ENCODE assay signal across 17 mouse cellular contexts in genomic region chr12:72150786-72151185, GRCm38 (mm10). TPM values are rescaled to one million over a fixed set of nuclear protein-coding genes. Genes with fewer than 3 reads are reported as not detected.
DNase-seq lines count a peak whose midpoint lies in the region; TF ChIP-seq lines count a peak whose summit lies in the region.
"Had no signal": no experiment of that assay in that cellular context is flagged by ENCODE, and none has a peak within 500 bp of the region (broad histone marks: within the 10 kb centered on the region; RNA-seq: fewer than 3 reads in every experiment).

No protein-coding gene starts in this region.

- no peak for TF ChIP-seq POLR2A in brain, embryonic 14.5 days (IDR thresholded peaks at IDR 0.05; ENCODE audit: borderline replicate concordance, extremely low read depth, insufficient read depth, insufficient read length, poor library complexity, severe bottlenecking)

- no peak for TF ChIP-seq CTCF in brain, embryonic 14.5 days (IDR thresholded peaks at IDR 0.05; ENCODE audit: borderline replicate concordance, extremely low read depth, insufficient read depth, insufficient read length)

- DNase-seq in brain, embryonic 14.5 days (ENCODE audit: low read depth), result peak; percentile 65
- peak; percentile 16 to 18 for DNase-seq in frontal cortex, postnatal 10 days (ENCODE audit: low spot score in 2 of 2)
- DNase-seq in layer of hippocampus, postnatal 36 days, result peak; percentile 18 to 27
- peak; percentile 26 for DNase-seq in retina, embryonic 14.5 days (ENCODE audit: low spot score)
- DNase-seq in cerebellum, postnatal 25 days, result no peak
- DNase-seq in cerebellum, postnatal 14 days, result no peak
- DNase-seq in testis, postnatal 14 days (ENCODE audit: low spot score), result no peak
- DNase-seq: cerebellum, adult 9-11 months; heart, adult 11 months; heart, postnatal 10 days; kidney, adult 18-20 months; liver, embryonic 13.5 days; lung, postnatal 4 days had no signal

RNA-seq across cellular contexts. Expression of gene Ccdc175, which starts 34.0 kb away (rescaled TPM):
- polyA plus RNA-seq in brain, embryonic 14.5 days (2012; rRNA removed), result 0.03 TPM in 1 of 2 replicates, not detected in the other
- not detected for total RNA-seq in layer of hippocampus, postnatal 36 days (2021)
- total RNA-seq: heart, postnatal 10 days; left cerebral cortex, adult 18-20 months had no signal
- polyA plus RNA-seq: embryonic facial prominence, embryonic 14.5 days; forebrain, embryonic 16.5 days; liver, embryonic 13.5 days; stomach, embryonic 16.5 days had no signal

Comparison
In these comparisons a context has a peak if more than half of its experiments do, and no peak if none do; other contexts are left out.
1. DNase-seq: peak in brain, embryonic 14.5 days (single experiment), frontal cortex, postnatal 10 days (2 of 2), layer of hippocampus, postnatal 36 days (2 of 2) and retina, embryonic 14.5 days (single experiment); none in cerebellum, postnatal 25 days (0 of 2), cerebellum, postnatal 14 days (0 of 2) and testis, postnatal 14 days (single experiment).